Mouse (Mus musculus): Measurements from ENCODE around the gene Aifm2.

DNA sequence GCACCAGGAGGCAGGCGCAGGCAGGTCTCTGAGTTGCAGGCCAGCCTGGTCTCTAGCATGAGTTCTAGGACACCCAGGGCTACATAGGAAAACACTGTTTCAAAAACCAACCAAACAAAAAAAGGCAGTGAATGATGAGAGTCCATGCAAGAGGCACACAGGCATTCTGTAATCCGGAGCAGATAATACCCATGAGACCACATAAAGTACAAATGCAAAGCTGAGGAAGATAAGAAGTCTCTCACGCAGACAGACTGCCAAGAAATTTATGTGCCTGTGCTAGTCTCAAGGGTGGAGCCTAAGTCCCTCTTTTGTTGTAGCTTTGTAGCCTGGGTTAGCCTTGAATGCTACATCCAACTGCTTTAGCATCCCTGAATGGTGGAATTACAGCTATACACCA is 49.4 kb upstream of the Aifm2 start:
- no peak for TF ChIP-seq POLR2A (IDR thresholded peaks at IDR 0.05; ENCODE audit: control insufficient read depth, low read depth, low read length)
- TF ChIP-seq CTCF (IDR thresholded peaks at IDR 0.05; ENCODE audit: control insufficient read depth, insufficient read depth, insufficient replicate concordance, low read depth, low read length), result no peak

Data from testis, adult 2 months (tissue).